Mouse (Mus musculus) hindbrain, embryonic 11.5 days (tissue): ENCODE data around the gene Vwf. TPM values are rescaled to one million over a fixed set of nuclear protein-coding genes. Genes with fewer than 3 reads are reported as not detected.
A peak's percentile ranks its signal among the peaks of the same experiment; 100 is the strongest.

Experiments used
- ATAC-seq: fragments of 200-750 bp; cut with Nextera tagmentation; 2 replicates; pipeline ENCODE4 v1.8.0; 2017; ENCODE audit warnings: mild to moderate bottlenecking, moderate TSS enrichment, moderate library complexity; ENCODE audit not compliant: low FRiP score
- DNase-seq: peaks from one replicate; pipeline ENCODE4 v3.0.0-alpha.2; 2015; ENCODE audit warnings: low spot score
- H3K27ac ChIP-seq: fragments of 300-500 bp; sonication (generic); 2 replicates; pipeline ENCODE4 v1.5.1; 2014; ENCODE audit warnings: mild to moderate bottlenecking, low read depth, low read length
- H3K27me3 ChIP-seq: fragments of 300-500 bp; sonication (generic); 2 replicates; pipeline ENCODE4 v1.6.1; 2014; ENCODE audit warnings: mild to moderate bottlenecking, low read length, moderate library complexity, mixed read lengths; ENCODE audit not compliant: control insufficient read depth, insufficient read depth
- H3K36me3 ChIP-seq: fragments of 300-500 bp; sonication (generic); 2 replicates; pipeline ENCODE4 v1.6.1; 2014; ENCODE audit warnings: mild to moderate bottlenecking, low read length, moderate library complexity, mixed read lengths; ENCODE audit not compliant: control insufficient read depth, insufficient read depth
- H3K4me1 ChIP-seq: fragments of 300-500 bp; sonication (generic); replicated peaks from 2 replicates; pipeline ENCODE4 v1.6.1; 2014; ENCODE audit warnings: low read length, mixed read lengths; ENCODE audit not compliant: control insufficient read depth, insufficient read depth
- H3K4me2 ChIP-seq: fragments of 300-500 bp; sonication (generic); replicated peaks from 2 replicates; pipeline ENCODE4 v1.6.1; 2014; ENCODE audit warnings: mild to moderate bottlenecking, low read depth, low read length
- H3K4me3 ChIP-seq: fragments of 300-500 bp; sonication (generic); 2 replicates; pipeline ENCODE4 v1.5.1; 2014; ENCODE audit warnings: low read depth, low read length
- H3K9ac ChIP-seq: fragments of 300-500 bp; sonication (generic); 2 replicates; pipeline ENCODE4 v1.6.1; 2014; ENCODE audit warnings: low read depth, low read length
- H3K9me3 ChIP-seq: fragments of 300-500 bp; sonication (generic); 2 replicates; pipeline ENCODE4 v1.6.1; 2016; ENCODE audit warnings: low read length; ENCODE audit not compliant: control insufficient read depth
- WGBS: fragments of 180-500 bp; shearing (Covaris S2); extraction: QIAGEN DNeasy Blood & Tissue Kit; methylation state at CpG from one replicate; pipeline ENCODE4 v1.1.7; 2014; 5-methylcytosine and 5-hydroxymethylcytosine counted together
- polyA plus RNA-seq: library from polyadenylated mRNA; unstranded; fragments of >200 nt; fragmentation: Nextera tagmentation; extraction: Ambion mirVana; gene quantifications from 2 replicates; pipeline ENCODE4 v1.2.1, GENCODE M21; 2014

Gene Vwf
- polyA plus RNA-seq, 1 experiment from 2014 or later, result 10.3 TPM

DNA sequence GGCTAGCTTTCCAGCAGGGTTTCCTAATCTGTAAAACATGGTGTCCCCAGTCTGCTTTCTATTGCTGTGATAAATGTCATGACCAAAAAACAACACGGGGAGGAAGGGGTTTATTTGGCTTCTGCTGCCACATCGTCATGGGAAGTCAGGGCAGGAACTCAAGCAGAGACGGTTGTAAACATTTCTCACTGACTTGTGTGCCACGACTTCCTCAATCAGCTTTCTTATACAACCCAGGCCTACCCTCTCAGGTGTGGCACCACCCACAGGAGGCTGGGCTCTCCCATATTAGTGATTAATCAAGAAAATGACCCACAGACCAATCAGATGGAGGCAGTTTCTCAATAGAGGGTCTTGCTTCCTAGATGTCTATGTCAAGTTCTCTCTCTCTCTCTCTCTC, 48.3 kb downstream of the Vwf start:
- H3K36me3 ChIP-seq, result no peaks in the 10 kb centered on the region
- no peak overlapping the region for H3K9ac ChIP-seq
- H3K4me3 ChIP-seq, result no peak overlapping the region
- H3K4me2 ChIP-seq, result no peak overlapping the region
- DNase-seq (no peak), ATAC-seq (no peak)
- H3K27ac ChIP-seq, result no peak overlapping the region
- H3K9me3 ChIP-seq, result no peaks in the 10 kb centered on the region
- 71% methylated on average over 4 of the region's 4 CpGs for WGBS
- no peaks in the 10 kb centered on the region for H3K27me3 ChIP-seq
- H3K4me1 ChIP-seq, result no peaks in the 10 kb centered on the region

DNA sequence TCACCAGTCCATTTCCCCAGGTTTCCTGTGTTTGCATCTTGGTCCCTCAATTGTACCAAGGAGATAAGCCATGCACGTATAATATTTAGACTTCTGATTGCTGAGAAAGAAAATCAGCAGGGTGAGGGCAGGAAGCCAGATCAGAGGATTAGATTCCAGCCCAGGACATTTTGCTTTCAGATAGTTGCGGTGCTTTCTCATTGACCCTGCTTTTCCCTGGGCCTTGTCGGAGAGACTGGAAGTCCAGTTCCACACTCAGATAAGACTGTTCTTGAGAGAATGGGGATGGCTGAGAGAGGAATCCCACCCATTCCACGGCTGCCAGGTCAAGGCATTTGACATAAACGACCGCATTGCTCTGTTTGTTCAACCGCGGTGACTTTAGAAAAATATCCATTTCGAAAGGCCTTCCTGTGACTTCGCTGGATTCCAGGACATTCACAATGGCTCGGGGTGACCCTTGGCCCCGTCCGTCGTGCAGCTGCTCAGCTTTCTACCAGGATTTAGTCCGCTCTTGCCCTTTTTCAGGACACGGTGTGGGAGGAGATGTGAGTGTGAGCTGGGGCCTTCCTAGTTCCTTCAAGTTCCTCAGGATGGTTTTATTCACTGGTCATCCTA, 50.2 kb downstream of the Vwf start:
- DNase-seq, result no peak
- no peaks in the 10 kb centered on the region for H3K36me3 ChIP-seq
- H3K4me2 ChIP-seq, result no peak overlapping the region
- ATAC-seq, result no peak
- no peaks in the 10 kb centered on the region for H3K4me1 ChIP-seq
- no peak overlapping the region for H3K4me3 ChIP-seq
- H3K9ac ChIP-seq, result no peak overlapping the region
- WGBS, result 22% methylated on average over 16 of the region's 16 CpGs
- no peaks in the 10 kb centered on the region for H3K9me3 ChIP-seq
- no peak overlapping the region for H3K27ac ChIP-seq
- no peaks in the 10 kb centered on the region for H3K27me3 ChIP-seq

DNA sequence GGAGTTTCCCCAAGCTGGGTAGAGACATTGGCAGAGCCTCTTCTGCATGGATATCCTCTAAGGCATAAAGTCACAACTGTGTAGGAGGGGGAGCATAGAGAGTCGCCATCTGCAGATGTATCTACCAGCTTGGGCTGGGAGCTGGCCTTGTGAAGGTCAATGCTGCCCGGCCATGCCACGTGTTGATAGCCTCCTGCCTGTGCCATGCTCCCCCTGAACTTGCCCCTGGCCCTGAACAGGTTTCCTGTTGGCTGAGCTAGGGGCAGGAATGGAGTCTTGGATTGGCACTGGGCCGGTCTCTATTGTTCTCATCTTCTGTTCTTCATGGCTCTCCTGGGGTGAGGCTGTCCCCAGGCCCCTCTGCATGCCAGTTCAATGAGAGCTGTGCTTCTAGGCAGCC, 51.1 kb downstream of the Vwf start:
- no peak for ATAC-seq
- H3K27ac ChIP-seq, result no peak overlapping the region
- WGBS, result 83% methylated on average over 4 of the region's 4 CpGs

DNA sequence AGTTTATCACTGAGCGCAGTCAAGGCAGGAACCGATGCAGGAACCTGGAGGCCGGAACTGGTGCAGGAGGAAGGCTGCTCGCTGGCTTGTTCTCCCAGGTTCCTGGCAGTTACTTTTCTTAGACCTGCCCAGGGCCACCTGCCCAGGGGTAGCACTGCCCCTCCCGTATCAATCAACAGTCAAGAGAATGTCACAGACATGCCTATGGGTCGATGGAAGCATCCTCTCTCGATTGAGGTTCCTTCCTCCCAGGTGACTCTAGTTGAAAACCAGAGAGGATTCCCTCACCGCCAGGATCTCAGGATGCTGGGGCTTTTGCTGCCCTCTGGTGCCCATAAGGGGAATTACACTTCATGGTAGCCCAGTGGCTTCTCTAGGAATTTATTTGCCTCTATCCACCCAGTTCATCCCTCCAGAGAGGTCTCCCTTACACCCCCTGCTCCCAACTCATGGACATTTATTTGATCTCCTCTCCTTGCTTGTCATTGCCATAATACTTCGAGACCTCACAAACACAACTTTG, 53.5 kb downstream of the Vwf start:
- Histone ChIP-seq H3K9me3 (no peaks in the 10 kb centered on the region), H3K27me3 (no peaks in the 10 kb centered on the region), H3K4me1 (no peaks in the 10 kb centered on the region), H3K27ac (no peak overlapping the region), H3K36me3 (no peaks in the 10 kb centered on the region), H3K4me2 (no peak overlapping the region), H3K4me3 (no peak overlapping the region), H3K9ac (no peak overlapping the region)
- WGBS, result 44% methylated on average over 9 of the region's 9 CpGs
- ATAC-seq (peak; percentile 10; the same call in 1 of the 2 replicates), DNase-seq (peak; percentile 84)

More for the DNA sequence above, 51.1 kb downstream of the Vwf start:
- Histone ChIP-seq H3K36me3 (no peaks in the 10 kb centered on the region), H3K4me3 (no peak overlapping the region), H3K9me3 (no peaks in the 10 kb centered on the region), H3K27me3 (no peaks in the 10 kb centered on the region), H3K4me1 (no peaks in the 10 kb centered on the region), H3K4me2 (no peak overlapping the region), H3K9ac (no peak overlapping the region)
- DNase-seq, result no peak

DNA sequence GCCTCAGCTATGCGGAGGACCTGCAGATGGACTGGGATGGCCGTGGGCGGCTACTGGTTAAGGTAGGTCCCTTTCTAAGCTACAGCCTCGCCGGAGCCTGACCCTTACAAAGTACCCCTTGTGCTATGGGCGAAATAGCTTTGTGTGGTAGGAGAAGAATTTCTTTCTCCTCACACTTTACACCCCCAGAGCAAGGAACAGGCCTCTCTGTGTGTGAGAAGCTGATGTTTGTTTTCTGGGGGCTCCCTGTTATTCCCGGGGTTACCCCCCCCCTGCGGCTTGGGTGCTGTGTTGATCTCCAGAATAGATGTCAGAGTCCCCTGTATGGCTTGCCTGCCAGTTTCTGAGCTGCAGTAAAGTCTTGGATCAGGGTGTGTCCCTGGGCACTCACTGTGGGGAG, 54.1 kb downstream of the Vwf start:
- Histone ChIP-seq H3K27me3 (no peaks in the 10 kb centered on the region), H3K4me3 (no peak overlapping the region), H3K9ac (no peak overlapping the region), H3K4me2 (no peak overlapping the region), H3K9me3 (no peaks in the 10 kb centered on the region), H3K27ac (no peak overlapping the region), H3K4me1 (no peaks in the 10 kb centered on the region), H3K36me3 (no peaks in the 10 kb centered on the region)
- ATAC-seq (no peak), DNase-seq (no peak)
- WGBS, result 73% methylated on average over 8 of the region's 8 CpGs

DNA sequence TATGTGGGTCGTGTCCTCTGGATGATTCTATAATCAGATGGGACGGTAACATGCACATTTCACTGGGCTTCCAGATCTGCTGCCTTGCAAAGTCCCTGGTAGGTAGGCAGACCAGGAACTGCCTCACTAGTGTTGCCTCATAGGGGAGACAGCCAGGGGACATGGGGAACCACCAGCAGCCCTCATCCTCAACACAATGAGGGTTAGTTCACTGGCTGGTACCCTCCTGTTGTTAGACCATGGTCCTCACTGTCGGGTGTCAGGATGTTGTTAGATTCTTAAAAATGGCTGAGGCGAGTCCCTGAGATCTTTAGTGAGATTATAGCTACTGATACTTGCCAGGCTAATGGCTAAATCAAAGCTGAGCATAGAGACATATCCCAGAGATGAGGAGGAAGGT, 54.6 kb downstream of the Vwf start:
- Histone ChIP-seq H3K4me2 (no peak overlapping the region), H3K4me3 (no peak overlapping the region), H3K36me3 (no peaks in the 10 kb centered on the region), H3K27me3 (no peaks in the 10 kb centered on the region), H3K9ac (no peak overlapping the region), H3K9me3 (no peaks in the 10 kb centered on the region), H3K4me1 (no peaks in the 10 kb centered on the region), H3K27ac (no peak overlapping the region)
- 73% methylated on average over 4 of the region's 4 CpGs for WGBS
- ATAC-seq (no peak), DNase-seq (no peak)

DNA sequence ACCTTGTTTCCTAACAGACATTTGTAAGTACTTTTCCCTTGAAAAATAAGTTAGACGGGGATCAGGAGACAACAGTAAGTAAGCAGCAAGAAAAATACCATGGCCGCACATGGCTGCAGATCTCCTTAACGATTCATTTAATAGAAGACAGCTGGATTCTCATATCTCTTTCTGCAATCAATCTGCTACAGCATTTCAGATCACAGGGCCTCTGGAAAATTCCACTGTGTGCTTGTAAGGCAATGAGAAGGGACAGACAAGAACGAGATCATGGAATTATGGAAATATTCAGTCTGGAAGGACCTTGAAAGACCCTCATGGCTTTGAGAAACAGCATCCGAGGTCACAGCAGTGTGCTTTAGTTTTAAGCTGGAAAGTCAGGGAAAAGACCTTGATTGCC, 55.2 kb downstream of the Vwf start:
- DNase-seq (no peak), ATAC-seq (no peak)
- Histone ChIP-seq H3K27me3 (no peaks in the 10 kb centered on the region), H3K27ac (no peak overlapping the region), H3K4me1 (no peaks in the 10 kb centered on the region), H3K9me3 (no peaks in the 10 kb centered on the region), H3K4me3 (no peak overlapping the region), H3K36me3 (no peaks in the 10 kb centered on the region), H3K9ac (no peak overlapping the region), H3K4me2 (no peak overlapping the region)
- WGBS, result 77% methylated on average over 5 of the region's 5 CpGs

DNA sequence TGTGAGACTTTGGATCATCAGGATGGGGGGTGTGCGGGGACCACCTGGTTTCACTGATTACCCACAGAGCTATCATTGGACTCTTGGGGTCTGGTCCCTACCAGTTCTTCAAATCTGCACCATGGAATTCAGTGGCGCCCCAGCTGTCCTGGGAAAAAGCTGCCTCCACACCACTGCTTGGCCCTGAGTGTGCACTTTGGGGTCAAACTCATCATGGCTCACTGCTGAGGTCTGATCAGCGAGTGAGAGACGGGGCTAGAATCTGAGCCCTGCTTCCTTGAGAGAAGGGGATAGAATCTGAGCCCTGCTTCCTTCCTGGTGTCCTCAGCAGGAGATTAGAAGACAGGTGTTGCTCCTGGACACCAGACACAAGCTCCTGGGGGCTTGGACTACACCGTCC, 55.8 kb downstream of the Vwf start:
- H3K36me3 ChIP-seq, result no peaks in the 10 kb centered on the region
- no peaks in the 10 kb centered on the region; the same call in 1 of the 2 replicates for H3K27me3 ChIP-seq
- no peak overlapping the region for H3K4me2 ChIP-seq
- no peak overlapping the region for H3K9ac ChIP-seq
- H3K4me3 ChIP-seq, result no peak overlapping the region
- H3K4me1 ChIP-seq, result no peaks in the 10 kb centered on the region
- H3K27ac ChIP-seq, result no peak overlapping the region
- DNase-seq, result no peak
- no peak for ATAC-seq
- no peaks in the 10 kb centered on the region for H3K9me3 ChIP-seq
- WGBS, result 80% methylated on average over 5 of the region's 5 CpGs

DNA sequence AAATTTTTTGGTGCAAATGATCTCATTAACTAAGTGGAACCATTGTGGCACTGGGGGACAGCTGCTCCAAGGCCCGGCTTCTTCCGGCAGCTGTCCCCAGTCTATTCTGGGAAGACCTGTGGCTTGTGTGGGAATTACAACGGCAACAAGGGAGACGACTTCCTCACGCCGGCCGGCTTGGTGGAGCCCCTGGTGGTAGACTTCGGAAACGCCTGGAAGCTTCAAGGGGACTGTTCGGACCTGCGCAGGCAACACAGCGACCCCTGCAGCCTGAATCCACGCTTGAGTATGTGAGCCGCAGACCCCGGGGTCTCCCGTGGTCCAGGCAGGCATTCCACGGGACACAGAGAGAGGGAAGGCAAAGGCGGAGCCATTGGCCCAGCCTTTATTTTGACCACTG, 56.7 kb downstream of the Vwf start:
- H3K27me3 ChIP-seq, result no peaks in the 10 kb centered on the region; the same call in 1 of the 2 replicates
- H3K9me3 ChIP-seq, result no peaks in the 10 kb centered on the region
- H3K36me3 ChIP-seq, result no peaks in the 10 kb centered on the region
- ATAC-seq, result peak; percentile 76
- 9% methylated on average over 18 of the region's 18 CpGs for WGBS
- H3K4me2 ChIP-seq, result no peak overlapping the region
- H3K9ac ChIP-seq, result no peak overlapping the region
- no peaks in the 10 kb centered on the region for H3K4me1 ChIP-seq
- no peak overlapping the region for H3K4me3 ChIP-seq
- no peak overlapping the region for H3K27ac ChIP-seq
- peak; percentile 92 for DNase-seq
